Mouse (Mus musculus): ENCODE results near the gene Nprl3.

- no peak for TF ChIP-seq FLI1 (IDR thresholded peaks at IDR 0.05; ENCODE audit: low read length)
- TF ChIP-seq GATA1 (IDR thresholded peaks at IDR 0.05; ENCODE audit: borderline replicate concordance, low read length) = no peak
Observed at GRCm38 (mm10) chr11:32267188-32267884, at the start of gene Nprl3.
